Mouse (Mus musculus) cerebellum, adult 2 months (tissue): ENCODE measurements around the gene Kpna2.

ENCODE experiments used
- CTCF ChIP-seq: fragments of 200-500 bp; IDR thresholded peaks from 2 replicates; pipeline ENCODE4 v1.5.1; 2011; ENCODE audit warnings: low read depth, mild to moderate bottlenecking, control low read depth, low read length, moderate library complexity, borderline replicate concordance; ENCODE audit not compliant: insufficient read depth
- POLR2A ChIP-seq: fragments of 200-500 bp; IDR thresholded peaks from 2 replicates; pipeline ENCODE4 v1.6.1; 2011; ENCODE audit warnings: low read length, control low read depth, borderline replicate concordance; ENCODE audit not compliant: insufficient read depth

DNA sequence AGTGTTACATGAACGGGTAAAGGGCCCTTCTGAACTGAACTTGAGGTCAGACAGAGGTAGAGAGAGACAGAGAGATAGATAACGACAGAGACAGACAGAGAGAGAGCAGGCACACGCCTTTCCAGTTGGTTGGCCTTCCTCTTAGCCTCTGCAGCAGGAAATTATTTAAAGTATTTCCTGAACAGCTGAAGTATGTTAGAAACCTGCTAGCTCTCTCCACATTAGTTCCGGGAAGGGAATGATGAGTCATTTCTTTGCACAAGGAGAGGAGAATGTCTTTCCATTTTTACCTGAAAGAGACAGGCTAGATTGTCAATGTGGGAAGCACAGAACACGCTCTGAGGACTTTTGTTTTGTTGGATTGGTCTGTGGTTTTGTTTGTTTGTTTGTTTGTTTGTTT, 17.0 kb downstream of the Kpna2 start:
- TF ChIP-seq CTCF (no peak), POLR2A (no peak)
